10 mouse cellular contexts compared by ENCODE assay signal in genomic region chr16:44480616-44481015, GRCm38 (mm10).
DNase-seq lines count a peak whose midpoint lies in the region; ATAC-seq lines count a peak whose summit lies in the region.
"Had no signal": no experiment of that assay in that cellular context is flagged by ENCODE, and none has a peak within 500 bp of the region (broad histone marks: within the 10 kb centered on the region; RNA-seq: fewer than 3 reads in every experiment).

No protein-coding gene starts in this region.

- H3K27me3 ChIP-seq in embryonic facial prominence, embryonic 11.5 days (ENCODE audit: control insufficient read depth, insufficient read depth, low read length) = no peaks in the 10 kb centered on the region
- H3K27me3 ChIP-seq in embryonic facial prominence, embryonic 10.5 days (replicated peaks; ENCODE audit: low read depth, poor library complexity, severe bottlenecking) = 0 out of 2 replicates have a peak, but pooled peaks cover 3% of the 10 kb centered on the region
- no peaks in the 10 kb centered on the region; the same call in 1 of the 2 replicates for H3K27me3 ChIP-seq in intestine, embryonic 16.5 days (replicated peaks; ENCODE audit: control insufficient read depth, insufficient read depth, low read length)
- H3K27me3 ChIP-seq in stomach, embryonic 14.5 days (ENCODE audit: control insufficient read depth, insufficient read depth, low read length) = no peaks in the 10 kb centered on the region
- no peaks in the 10 kb centered on the region for H3K27me3 ChIP-seq in neural tube, embryonic 15.5 days (replicated peaks)
- H3K27me3 ChIP-seq: stomach, embryonic 15.5 days had no signal

- no peak overlapping the region for H3K4me2 ChIP-seq in embryonic facial prominence, embryonic 11.5 days (ENCODE audit: low read depth, low read length)
- no peak overlapping the region for H3K4me2 ChIP-seq in intestine, embryonic 16.5 days (ENCODE audit: low read depth, low read length)
- H3K4me2 ChIP-seq in stomach, embryonic 14.5 days (replicated peaks; ENCODE audit: low read depth, low read length) = no peak overlapping the region
- H3K4me2 ChIP-seq in neural tube, embryonic 15.5 days = no peak overlapping the region
- H3K4me2 ChIP-seq: stomach, embryonic 15.5 days had no signal

- no peak overlapping the region for H3K4me3 ChIP-seq in embryonic facial prominence, embryonic 11.5 days (ENCODE audit: low read depth, low read length)
- no peak overlapping the region for H3K4me3 ChIP-seq in embryonic facial prominence, embryonic 10.5 days
- no peak overlapping the region for H3K4me3 ChIP-seq in intestine, embryonic 16.5 days (ENCODE audit: low read length)
- no peak overlapping the region for H3K4me3 ChIP-seq in stomach, embryonic 14.5 days (ENCODE audit: low read depth, low read length)
- no peak overlapping the region for H3K4me3 ChIP-seq in neural tube, embryonic 15.5 days (replicated peaks)
- H3K4me3 ChIP-seq: myocyte; stomach, embryonic 15.5 days had no signal

- no peaks in the 10 kb centered on the region; the same call in 1 of the 2 replicates for H3K36me3 ChIP-seq in embryonic facial prominence, embryonic 11.5 days (replicated peaks; ENCODE audit: control insufficient read depth, insufficient read depth, low read depth, low read length)
- H3K36me3 ChIP-seq in embryonic facial prominence, embryonic 10.5 days (replicated peaks) = peaks cover 19% of the 10 kb centered on the region
- H3K36me3 ChIP-seq in intestine, embryonic 16.5 days (ENCODE audit: control insufficient read depth, insufficient read depth, low read length) = no peaks in the 10 kb centered on the region
- peaks cover 2% of the 10 kb centered on the region; the same call in 1 of the 2 replicates for H3K36me3 ChIP-seq in stomach, embryonic 14.5 days (ENCODE audit: control insufficient read depth, insufficient read depth, low read length)
- H3K36me3 ChIP-seq in neural tube, embryonic 15.5 days = no peaks in the 10 kb centered on the region
- H3K36me3 ChIP-seq: stomach, embryonic 15.5 days had no signal

- 64% methylated on average over 7 of the region's 7 CpGs for WGBS in embryonic facial prominence, embryonic 11.5 days
- WGBS in embryonic facial prominence, embryonic 10.5 days = 76% methylated on average over 7 of the region's 7 CpGs
- 50% methylated on average over 7 of the region's 7 CpGs for WGBS in intestine, embryonic 16.5 days
- 33% methylated on average over 7 of the region's 7 CpGs for WGBS in stomach, embryonic 14.5 days
- 63% methylated on average over 7 of the region's 7 CpGs for WGBS in neural tube, embryonic 15.5 days

- peak; percentile 26 for DNase-seq in embryonic facial prominence, embryonic 11.5 days (ENCODE audit: low spot score)
- no peak for DNase-seq in embryonic facial prominence, embryonic 10.5 days (ENCODE audit: low spot score)
- peak; percentile 54 for DNase-seq in ovary, adult 18-20 months (ENCODE audit: low spot score)
- DNase-seq in ovary, postnatal 36 days (ENCODE audit: low spot score) = no peak
- DNase-seq in thymus, postnatal 0 days (ENCODE audit: low spot score) = no peak

- H3K27ac ChIP-seq in embryonic facial prominence, embryonic 11.5 days (replicated peaks; ENCODE audit: low read depth, low read length) = no peak overlapping the region
- no peak overlapping the region for H3K27ac ChIP-seq in embryonic facial prominence, embryonic 10.5 days (replicated peaks)
- no peak overlapping the region for H3K27ac ChIP-seq in intestine, embryonic 16.5 days (ENCODE audit: low read length)
- no peak overlapping the region for H3K27ac ChIP-seq in stomach, embryonic 14.5 days (ENCODE audit: low read length)
- H3K27ac ChIP-seq in neural tube, embryonic 15.5 days (replicated peaks) = no peak overlapping the region

- no peaks in the 10 kb centered on the region for H3K9me3 ChIP-seq in embryonic facial prominence, embryonic 11.5 days (replicated peaks; ENCODE audit: control insufficient read depth, low read length)
- no peaks in the 10 kb centered on the region for H3K9me3 ChIP-seq in embryonic facial prominence, embryonic 10.5 days
- no peaks in the 10 kb centered on the region for H3K9me3 ChIP-seq in intestine, embryonic 16.5 days (ENCODE audit: control insufficient read depth, low read length)
- no peaks in the 10 kb centered on the region for H3K9me3 ChIP-seq in stomach, embryonic 14.5 days (ENCODE audit: control insufficient read depth, low read depth, low read length)
- H3K9me3 ChIP-seq in neural tube, embryonic 15.5 days (replicated peaks) = no peaks in the 10 kb centered on the region
- H3K9me3 ChIP-seq: stomach, embryonic 15.5 days had no signal

- ATAC-seq in embryonic facial prominence, embryonic 11.5 days (replicated peaks; ENCODE audit: insufficient number of reproducible peaks, low FRiP score, low TSS enrichment, low read depth) = no peak
- 0 out of 2 replicates have a peak, but pooled peaks have one; percentile 36 for ATAC-seq in intestine, embryonic 16.5 days
- peak; percentile 12; the same call in 1 of the 2 replicates for ATAC-seq in stomach, embryonic 14.5 days (ENCODE audit: insufficient number of reproducible peaks, insufficient read depth, low FRiP score, low read depth)
- no peak for ATAC-seq in neural tube, embryonic 15.5 days (ENCODE audit: low FRiP score)

- no peak overlapping the region for H3K9ac ChIP-seq in embryonic facial prominence, embryonic 11.5 days (replicated peaks; ENCODE audit: low read length)
- no peak overlapping the region for H3K9ac ChIP-seq in intestine, embryonic 16.5 days (ENCODE audit: low read depth, low read length)
- no peak overlapping the region for H3K9ac ChIP-seq in stomach, embryonic 14.5 days (replicated peaks; ENCODE audit: low read depth, low read length)
- H3K9ac ChIP-seq in neural tube, embryonic 15.5 days (replicated peaks) = no peak overlapping the region
- H3K9ac ChIP-seq: stomach, embryonic 15.5 days had no signal

- H3K4me1 ChIP-seq in embryonic facial prominence, embryonic 11.5 days (ENCODE audit: control insufficient read depth, insufficient read depth, low read length) = no peaks in the 10 kb centered on the region
- 0 out of 2 replicates have a peak, but pooled peaks cover 4% of the 10 kb centered on the region for H3K4me1 ChIP-seq in embryonic facial prominence, embryonic 10.5 days
- H3K4me1 ChIP-seq in intestine, embryonic 16.5 days (ENCODE audit: control insufficient read depth, insufficient read depth, low read length) = peaks cover 9% of the 10 kb centered on the region
- peaks cover 6% of the 10 kb centered on the region; the same call in 1 of the 2 replicates for H3K4me1 ChIP-seq in stomach, embryonic 14.5 days (ENCODE audit: control insufficient read depth, insufficient read depth, low read length)
- H3K4me1 ChIP-seq in neural tube, embryonic 15.5 days = peaks cover 6% of the 10 kb centered on the region; the same call in 1 of the 2 replicates

Comparison
In these comparisons a context has a peak if more than half of its experiments do, and no peak if none do; other contexts are left out.
1. DNase-seq: peak in embryonic facial prominence, embryonic 11.5 days (single experiment) and ovary, adult 18-20 months (single experiment); none in embryonic facial prominence, embryonic 10.5 days (single experiment), ovary, postnatal 36 days (single experiment) and thymus, postnatal 0 days (single experiment).
2. ATAC-seq: peak in intestine, embryonic 16.5 days (single experiment) and stomach, embryonic 14.5 days (single experiment); none in embryonic facial prominence, embryonic 11.5 days (single experiment) and neural tube, embryonic 15.5 days (single experiment).